Mouse (Mus musculus) layer of hippocampus, adult 8-10 months (tissue): ENCODE measurements at regions not wholly inside any gene's neighbourhood (a gene's known extent, or its start where the extent isn't known, plus 50 kb on each side); places are given as distances from the start of the nearest gene placed in this dataset.

Experiments used
- DNase-seq, 2 experiments: peaks; one replicate each; pipeline ENCODE4 v3.0.0; 2022; ENCODE audit warnings: low spot score in 2 of 2

DNA sequence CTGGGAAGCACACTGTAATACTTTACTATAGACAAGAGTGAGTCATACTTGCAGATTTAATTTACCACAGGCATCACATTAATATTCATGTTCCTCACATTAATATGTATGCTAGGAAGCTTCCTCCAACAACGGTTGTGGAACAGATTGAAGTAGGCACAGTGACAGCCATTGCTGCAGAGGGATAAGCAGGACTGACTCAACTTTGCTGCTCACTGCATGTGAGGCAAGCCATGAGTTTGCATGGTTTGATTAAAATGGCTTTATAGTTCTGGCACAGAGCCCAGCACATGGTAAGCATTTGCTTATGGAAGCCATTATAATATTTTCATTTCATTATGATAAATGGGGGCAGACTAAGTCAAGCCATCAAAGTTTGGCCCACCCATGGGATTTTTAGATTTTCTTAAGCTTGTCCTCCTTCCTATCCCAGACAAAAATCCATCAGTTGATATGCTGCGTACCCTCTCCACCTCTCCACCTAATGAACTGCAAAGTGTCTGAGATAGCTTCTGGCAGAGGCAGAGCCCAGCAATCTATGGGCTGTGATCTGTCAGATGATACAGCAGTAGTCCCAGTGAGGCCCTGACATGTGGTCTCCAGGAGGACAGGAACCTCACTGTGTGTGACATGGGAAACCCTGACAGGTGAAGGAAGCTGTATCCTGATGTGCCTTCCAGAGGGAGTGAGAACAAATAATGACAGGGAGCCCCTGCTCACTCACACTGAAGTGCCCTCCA is 109.6 kb upstream of the Arrdc4 start:
- DNase-seq: peak; percentile 32 to 55

DNA sequence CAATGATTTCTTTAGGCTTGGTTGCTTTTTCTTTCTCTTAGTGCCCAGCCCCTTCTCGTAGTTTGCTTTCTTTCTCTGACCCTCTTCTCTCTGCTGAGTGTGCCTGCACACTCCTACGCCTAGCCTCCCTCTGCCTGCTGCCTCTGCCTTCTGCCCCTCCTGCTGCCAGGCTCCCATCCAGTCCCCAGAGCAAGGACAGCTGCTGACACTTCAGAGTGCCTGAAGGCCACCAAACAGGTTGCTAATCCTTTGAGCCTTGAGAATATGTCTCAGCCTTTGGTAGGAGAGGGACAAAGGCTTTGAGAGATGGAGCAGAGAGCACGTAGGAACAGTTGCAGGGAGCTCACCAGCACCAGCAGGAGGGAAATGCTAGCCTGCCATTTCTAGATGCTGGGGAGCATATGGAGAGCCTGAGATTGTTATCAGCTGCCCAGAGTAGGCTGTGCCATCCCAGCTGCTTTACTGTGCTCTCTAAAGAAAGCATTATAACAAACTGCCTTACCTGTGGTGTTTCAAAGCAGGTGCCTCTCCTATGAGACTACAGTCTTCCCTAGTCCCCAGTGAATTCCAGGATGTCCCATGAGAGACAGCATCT is 103.0 kb upstream of the Arrdc4 start:
- peak; percentile 75 to 78 for DNase-seq

DNA sequence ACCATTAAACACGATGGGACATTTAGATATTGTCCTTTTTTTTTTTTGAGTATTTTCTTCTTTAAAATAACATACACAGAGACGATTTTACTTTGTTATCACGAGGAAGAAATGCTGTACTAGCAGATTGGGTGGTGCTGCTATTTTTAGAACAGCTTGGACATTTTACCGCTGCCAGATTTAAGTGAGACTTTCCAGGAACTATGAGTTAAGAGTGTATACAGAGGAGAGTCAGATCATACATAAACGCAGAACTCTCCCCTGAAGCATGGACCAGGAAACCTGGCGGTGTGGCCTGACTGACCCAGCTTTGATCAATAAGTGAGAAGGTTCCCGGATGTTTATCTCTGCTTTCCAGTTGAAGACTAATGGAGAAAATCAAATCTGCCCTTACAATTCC is 95.6 kb upstream of the Arrdc4 start:
- no peak for DNase-seq

DNA sequence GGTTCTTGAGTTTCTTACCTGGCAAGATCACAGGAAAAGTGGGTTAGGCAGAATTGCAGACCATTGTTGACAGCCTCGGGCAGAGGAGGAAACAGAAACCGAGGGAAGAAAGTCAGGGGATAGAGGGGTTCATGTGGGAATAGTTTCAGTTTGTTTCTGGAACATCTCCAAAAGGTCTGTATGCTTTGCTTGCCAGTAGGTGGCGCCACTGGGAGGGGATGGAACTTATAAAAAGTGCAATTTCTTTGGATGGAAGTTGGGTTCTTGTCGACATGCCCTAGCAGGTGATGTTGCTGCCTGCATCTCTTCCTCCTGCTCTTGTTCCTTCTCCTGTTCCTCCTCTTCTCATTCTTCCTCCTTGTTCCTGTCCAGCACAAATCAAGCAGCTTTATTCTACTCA is 94.3 kb upstream of the Arrdc4 start:
- DNase-seq: no peak

DNA sequence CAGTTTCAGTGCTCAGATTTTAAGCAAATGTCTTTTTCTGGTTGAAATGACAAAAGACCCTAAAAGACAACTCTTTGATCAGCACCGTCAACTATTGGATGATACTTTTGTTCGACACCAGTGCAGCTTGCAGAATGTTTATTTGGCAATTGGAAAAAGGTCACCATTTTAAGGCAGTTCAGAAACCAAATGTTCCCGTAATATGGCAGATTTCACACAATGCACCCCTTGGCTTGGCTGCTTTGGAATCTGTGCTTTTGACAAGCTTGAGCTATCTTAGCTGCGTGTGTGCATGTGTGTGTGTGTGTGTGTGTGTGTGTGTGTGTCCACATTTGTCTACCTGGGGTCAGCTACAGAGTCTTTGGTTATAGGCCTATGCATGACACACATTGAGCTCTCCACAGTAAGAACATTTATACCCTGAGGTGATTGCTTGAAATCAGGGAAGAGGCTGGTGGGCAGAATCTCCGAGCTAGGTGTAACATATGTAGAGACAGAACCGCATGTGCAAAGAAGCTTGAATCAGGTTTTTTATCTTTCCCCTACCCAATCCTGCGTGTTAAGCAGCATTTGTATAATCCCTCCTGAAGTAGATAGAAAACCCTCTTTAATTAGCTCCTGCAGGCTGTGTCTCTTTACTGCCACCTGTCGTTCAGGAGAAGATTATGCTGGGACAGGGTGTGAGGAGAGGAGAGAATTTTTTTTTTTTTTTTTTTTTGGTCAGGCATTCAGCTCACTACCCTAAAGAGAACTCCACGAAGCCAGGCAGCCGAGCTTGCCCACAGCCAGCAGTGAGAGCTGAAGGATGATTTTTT is 85.1 kb upstream of the Arrdc4 start:
- peak; percentile 26 to 29 for DNase-seq

DNA sequence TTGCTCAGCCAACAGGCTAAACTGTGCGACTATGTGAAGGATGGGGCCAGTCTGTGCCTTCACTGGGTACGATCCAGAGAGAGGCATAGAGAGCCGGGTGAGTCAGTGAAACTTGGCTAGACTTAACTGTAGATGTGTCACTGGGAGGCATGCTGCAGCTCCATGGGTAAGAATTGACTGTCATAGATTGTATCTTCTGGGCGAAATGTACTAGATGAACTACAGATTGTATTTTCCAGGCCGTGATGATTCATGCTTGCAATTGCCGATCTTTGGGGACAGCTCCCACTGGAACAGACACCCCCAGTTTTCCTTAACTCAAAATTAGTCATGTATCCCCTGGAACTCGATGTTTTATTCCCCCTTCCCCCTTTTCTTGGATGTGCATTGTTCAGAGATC is 84.5 kb upstream of the Arrdc4 start:
- DNase-seq: peak; percentile 64 to 72

DNA sequence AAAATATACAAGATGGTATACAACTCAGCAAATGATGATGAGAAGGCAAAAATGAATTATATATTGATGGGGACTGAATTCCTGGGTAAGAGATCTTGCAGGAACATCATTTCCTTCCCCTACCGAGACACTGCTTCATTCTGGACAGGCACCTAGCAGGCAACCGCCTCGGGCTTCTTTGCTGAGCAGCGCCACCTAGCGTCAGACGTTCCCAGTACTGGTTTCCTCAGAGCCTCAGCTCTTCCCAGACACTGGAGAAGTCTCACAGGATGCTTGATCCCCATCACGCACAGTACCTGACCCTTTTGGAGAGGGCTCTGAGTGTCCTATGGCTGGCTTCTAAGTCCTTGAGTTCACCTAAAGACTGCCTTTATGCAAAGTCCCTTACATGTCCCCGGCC is 80.8 kb upstream of the Arrdc4 start:
- peak; percentile 60 to 86 for DNase-seq

DNA sequence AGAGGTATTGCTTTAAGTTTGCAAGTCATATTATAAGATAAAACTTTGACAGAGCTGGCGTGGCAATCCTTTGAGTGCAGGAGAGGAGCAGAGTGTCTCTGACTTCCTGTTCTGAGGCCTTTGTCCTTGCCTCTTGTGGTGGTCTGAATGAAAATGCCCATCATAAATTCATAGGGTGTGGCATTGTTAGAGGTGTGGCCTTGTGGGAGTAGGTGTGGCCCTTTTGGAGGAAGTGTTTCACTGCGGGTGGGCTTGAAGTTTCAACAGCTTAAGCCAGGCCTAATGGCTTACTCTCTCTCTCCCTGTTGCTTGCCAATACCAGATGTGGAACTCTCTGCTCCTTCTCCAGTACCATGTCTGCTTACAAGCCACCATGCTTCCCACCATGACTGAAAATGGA is 75.4 kb upstream of the Arrdc4 start:
- DNase-seq: no peak

DNA sequence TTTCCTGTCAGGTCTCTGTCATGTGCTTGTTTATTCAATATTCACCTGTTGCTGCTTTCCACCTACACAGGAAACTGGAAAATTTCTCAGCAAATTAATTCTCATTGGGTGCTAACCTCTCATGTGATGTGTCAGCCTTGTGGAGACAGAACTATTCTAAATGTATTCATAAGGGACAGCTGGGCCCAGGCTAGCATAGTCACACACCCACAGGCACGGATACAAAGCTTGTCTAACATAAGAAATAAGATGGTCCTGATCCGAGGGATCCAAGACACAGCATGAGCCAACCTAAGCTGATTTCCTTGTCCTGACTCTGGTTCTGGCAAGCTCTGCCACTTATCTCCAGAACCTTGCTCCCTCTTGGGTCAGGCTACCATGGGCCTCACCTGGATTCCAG is 74.6 kb upstream of the Arrdc4 start:
- no peak for DNase-seq

DNA sequence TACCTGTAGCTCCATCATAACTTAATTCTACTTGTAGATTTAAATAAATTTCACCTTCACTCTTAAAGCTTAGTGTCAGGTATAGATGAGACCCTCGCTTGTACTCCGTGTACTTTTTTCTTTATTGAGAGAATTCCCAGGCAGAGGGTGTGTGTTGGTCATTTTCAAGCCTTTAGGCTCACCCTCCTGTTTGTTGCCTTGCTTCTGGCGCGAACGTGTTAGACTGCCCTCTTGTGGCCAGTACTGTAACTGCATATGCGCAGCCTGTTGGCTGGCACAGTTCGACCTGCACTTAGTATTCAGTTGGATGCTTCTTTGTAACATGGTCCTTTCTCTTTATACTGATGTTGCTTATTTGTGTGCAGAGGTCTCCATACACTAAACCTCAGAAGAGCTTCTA is 74.1 kb upstream of the Arrdc4 start:
- peak in 1 of 2 experiments; percentile 66 for DNase-seq

DNA sequence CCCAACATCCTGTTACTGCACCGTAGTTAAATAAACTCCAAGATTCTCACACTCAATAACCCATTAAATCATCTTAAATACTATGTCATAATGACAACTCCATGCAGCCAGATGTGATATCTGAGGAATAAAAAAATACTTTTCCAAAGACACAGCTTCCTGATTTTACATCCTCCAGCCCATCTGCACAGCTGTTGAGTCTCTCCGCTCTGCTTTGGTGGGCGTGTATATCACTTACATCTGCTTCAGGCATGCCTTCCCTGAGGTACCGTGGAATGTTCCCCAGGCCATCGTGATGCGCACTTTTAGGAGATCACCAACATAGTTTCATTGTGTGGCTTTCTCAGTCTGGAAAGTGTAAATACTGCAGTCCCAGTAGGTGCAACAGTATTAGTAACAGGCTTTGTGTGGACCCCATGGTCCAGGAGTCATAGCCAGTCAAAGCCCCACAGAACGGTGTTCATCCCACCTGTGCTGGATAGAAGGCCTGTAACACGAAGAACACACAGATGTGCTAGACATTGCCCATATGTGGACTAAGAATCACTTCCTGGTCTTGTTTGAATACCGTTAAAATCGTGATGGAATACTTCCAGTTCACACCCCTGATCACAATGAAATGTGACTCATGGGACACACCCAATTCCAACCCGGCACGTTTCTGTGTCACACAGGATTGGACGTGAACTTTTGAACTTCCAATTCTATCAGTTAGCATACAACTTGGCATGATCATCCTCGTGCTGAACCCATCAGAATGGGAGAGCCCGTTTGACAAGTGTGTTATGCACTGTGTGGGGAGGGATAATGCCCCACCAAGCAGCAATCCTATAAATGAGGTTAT is 66.0 kb upstream of the Arrdc4 start:
- DNase-seq: no peak

DNA sequence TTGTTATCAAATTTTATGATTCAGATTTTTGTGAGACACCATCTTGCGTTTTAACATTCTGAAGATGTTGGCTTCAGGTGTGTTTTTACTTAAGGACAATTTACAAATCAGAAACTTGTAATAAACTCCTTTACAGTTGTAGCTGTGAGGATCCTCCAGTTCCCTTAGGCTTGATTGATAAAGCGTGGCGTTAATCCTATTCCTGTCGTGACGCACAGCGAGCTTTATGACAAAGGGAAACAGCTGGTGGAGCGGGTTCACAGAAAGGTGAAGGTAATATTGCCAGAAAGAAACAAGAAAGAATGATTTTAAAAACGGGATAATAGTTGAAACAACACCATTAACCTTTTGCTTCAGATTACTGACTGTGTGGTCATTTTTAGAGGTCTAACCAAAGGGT is 60.7 kb upstream of the Arrdc4 start:
- DNase-seq: no peak
